Mouse (Mus musculus): ENCODE measurements around the gene Sgsh.

The Sgsh gene

GRCm38 (mm10) chr11:119375425-119375824 is 20.1 kb upstream of the Sgsh start:
- DNase-seq = no peak

GRCm38 (mm10) chr11:119363534-119364145 is 8.3 kb upstream of the Sgsh start:
- DNase-seq = peak; percentile 75

GRCm38 (mm10) chr11:119362769-119363533 is 7.6 kb upstream of the Sgsh start:
- DNase-seq = no peak

- no peak for DNase-seq
Measured at GRCm38 (mm10) chr11:119359089-119359488, 3.8 kb upstream of the Sgsh start.

GRCm38 (mm10) chr11:119354798-119355442 is 416 bp downstream of the Sgsh start:
- peak; percentile 45 for DNase-seq

- no peak for DNase-seq
Measured at GRCm38 (mm10) chr11:119353946-119354345, 1.4 kb downstream of the Sgsh start.

- no peak for DNase-seq
Measured at GRCm38 (mm10) chr11:119352113-119352512, 3.2 kb downstream of the Sgsh start.

GRCm38 (mm10) chr11:119347125-119347524 is 8.2 kb downstream of the Sgsh start:
- no peak for DNase-seq

GRCm38 (mm10) chr11:119344865-119345264 is 10.5 kb downstream of the Sgsh start:
- DNase-seq = no peak

- DNase-seq = no peak
Measured at GRCm38 (mm10) chr11:119344178-119344577, 11.2 kb downstream of the Sgsh start.

- peak; percentile 83 for DNase-seq
Measured at GRCm38 (mm10) chr11:119339637-119340036, 15.7 kb downstream of the Sgsh start.

- DNase-seq = no peak
Measured at GRCm38 (mm10) chr11:119339179-119339578, 16.2 kb downstream of the Sgsh start.

GRCm38 (mm10) chr11:119338271-119339059 is 16.9 kb downstream of the Sgsh start:
- DNase-seq = no peak

- DNase-seq = no peak
Measured at GRCm38 (mm10) chr11:119331970-119332369, 23.4 kb downstream of the Sgsh start.

GRCm38 (mm10) chr11:119330592-119330991 is 24.7 kb downstream of the Sgsh start:
- DNase-seq = no peak

GRCm38 (mm10) chr11:119325068-119325467 is 30.3 kb downstream of the Sgsh start:
- no peak for DNase-seq

- no peak for DNase-seq
Measured at GRCm38 (mm10) chr11:119322521-119322920, 32.8 kb downstream of the Sgsh start.

- DNase-seq = no peak
Measured at GRCm38 (mm10) chr11:119316720-119317119, 38.6 kb downstream of the Sgsh start.

- DNase-seq = peak; percentile 65
Measured at GRCm38 (mm10) chr11:119314252-119314936, 40.9 kb downstream of the Sgsh start.

GRCm38 (mm10) chr11:119310621-119311020 is 44.7 kb downstream of the Sgsh start:
- DNase-seq = no peak

- DNase-seq = no peak
Measured at GRCm38 (mm10) chr11:119307916-119308315, 47.4 kb downstream of the Sgsh start.

GRCm38 (mm10) chr11:119307658-119307867 is 47.8 kb downstream of the Sgsh start, which contains the start of gene Card14:
Gene Card14, plus strand, starts transcription at chr11:119307768.
- no peak for DNase-seq

All from kidney, adult 18-20 months (tissue).